Mouse (Mus musculus) adrenal gland (tissue): ENCODE data around the gene Sprr2a2.
"Not testable (repeated sequence)": the region's sequence is repeated elsewhere in the genome, so short reads cannot be mapped to it uniquely, and the experiment has no call there.

Source experiments
- intact Hi-C: fragments of 180-260 bp; cut with DNase I; formaldehyde crosslinking; loops from one replicate; pipeline ENCODE4 v1.15.1; 2025
- long read RNA-seq, 2 experiments: library from polyadenylated mRNA; unstranded; transcript quantifications; one replicate each; pipeline ENCODE4 v2.0.0; 2020; ENCODE audit warnings: borderline replicate concordance in 1 of 2; ENCODE audit not compliant: insufficient replicate concordance in 1 of 2

The Sprr2a2 gene
- long read RNA-seq, experiment 1, result 0 reads
- long read RNA-seq, experiment 2, result 0 reads

- intact Hi-C loops, result not testable (repeated sequence)
Observed at GRCm38 (mm10) chr3:92215569-92215968, at the start of gene Sprr2a2, which contains the start of gene Sprr2a1. Sprr2a2 (plus strand) TSS chr3:92215920. Sprr2a1 (plus strand) TSS chr3:92215799.

- intact Hi-C loops, result no loop called here
Observed at GRCm38 (mm10) chr3:92169847-92170246, 45.9 kb upstream of the Sprr2a2 start.

- intact Hi-C loops, result no loop called here
Observed at GRCm38 (mm10) chr3:92176880-92177279, 38.8 kb upstream of the Sprr2a2 start.

- intact Hi-C loops, result no loop called here
Observed at GRCm38 (mm10) chr3:92195512-92196200, 20.1 kb upstream of the Sprr2a2 start.

GRCm38 (mm10) chr3:92211133-92211925, 4.4 kb upstream of the Sprr2a2 start:
- intact Hi-C loops, result not testable (repeated sequence)

- intact Hi-C loops, result not testable (repeated sequence)
Observed at GRCm38 (mm10) chr3:92212059-92212458, 3.7 kb upstream of the Sprr2a2 start.

GRCm38 (mm10) chr3:92213651-92214050, 2.1 kb upstream of the Sprr2a2 start:
- intact Hi-C loops, result not testable (repeated sequence)

GRCm38 (mm10) chr3:92219031-92219430, 3.3 kb downstream of the Sprr2a2 start:
- intact Hi-C loops, result not testable (repeated sequence)

GRCm38 (mm10) chr3:92223708-92224107, 8.0 kb downstream of the Sprr2a2 start:
- intact Hi-C loops, result not testable (repeated sequence)

GRCm38 (mm10) chr3:92227410-92227809, 11.7 kb downstream of the Sprr2a2 start:
- intact Hi-C loops, result not testable (repeated sequence)

GRCm38 (mm10) chr3:92236463-92237189, 20.9 kb downstream of the Sprr2a2 start:
- intact Hi-C loops, result not testable (repeated sequence)

- intact Hi-C loops, result not testable (repeated sequence)
Observed at GRCm38 (mm10) chr3:92238736-92239135, 23.0 kb downstream of the Sprr2a2 start.

- intact Hi-C loops, result not testable (repeated sequence)
Observed at GRCm38 (mm10) chr3:92239197-92239596, 23.5 kb downstream of the Sprr2a2 start.

GRCm38 (mm10) chr3:92244833-92245232, 29.1 kb downstream of the Sprr2a2 start:
- intact Hi-C loops, result not testable (repeated sequence)

- intact Hi-C loops, result not testable (repeated sequence)
Observed at GRCm38 (mm10) chr3:92246245-92246644, 30.5 kb downstream of the Sprr2a2 start.

- intact Hi-C loops, result not testable (repeated sequence)
Observed at GRCm38 (mm10) chr3:92248494-92248893, 32.8 kb downstream of the Sprr2a2 start.

- intact Hi-C loops, result not testable (repeated sequence)
Observed at GRCm38 (mm10) chr3:92250450-92250849, 34.7 kb downstream of the Sprr2a2 start.

GRCm38 (mm10) chr3:92253860-92254259, 38.1 kb downstream of the Sprr2a2 start:
- intact Hi-C loops, result not testable (repeated sequence)

GRCm38 (mm10) chr3:92258526-92258925, 42.8 kb downstream of the Sprr2a2 start:
- intact Hi-C loops, result not testable (repeated sequence)

GRCm38 (mm10) chr3:92263462-92263861, 47.7 kb downstream of the Sprr2a2 start:
- intact Hi-C loops, result not testable (repeated sequence)

GRCm38 (mm10) chr3:92271414-92271985, 55.8 kb downstream of the Sprr2a2 start:
- intact Hi-C loops, result not testable (repeated sequence)
